Mouse (Mus musculus): ENCODE measurements around the gene Zcwpw1.
"Not testable (repeated sequence)": the region's sequence is repeated elsewhere in the genome, so short reads cannot be mapped to it uniquely, and the experiment has no call there.

Gene Zcwpw1

GRCm38 (mm10) chr5:137785164-137786031, 2.2 kb upstream of the Zcwpw1 start:
- DNase-seq: peak; percentile 19 to 60

- DNase-seq: peak; percentile 99
Observed at GRCm38 (mm10) chr5:137786109-137786942, 1.3 kb upstream of the Zcwpw1 start.

- peak in 1 of 2 experiments; percentile 68 for DNase-seq
Observed at GRCm38 (mm10) chr5:137788171-137788570, 573 bp downstream of the Zcwpw1 start.

GRCm38 (mm10) chr5:137788946-137789531, 1.4 kb downstream of the Zcwpw1 start:
- DNase-seq: no peak

GRCm38 (mm10) chr5:137791553-137791952, 4.0 kb downstream of the Zcwpw1 start:
- DNase-seq: no peak

GRCm38 (mm10) chr5:137796606-137797005, 9.0 kb downstream of the Zcwpw1 start:
- DNase-seq: no peak

GRCm38 (mm10) chr5:137800917-137801316, 13.3 kb downstream of the Zcwpw1 start:
- no peak for DNase-seq

GRCm38 (mm10) chr5:137806158-137806557, 18.6 kb downstream of the Zcwpw1 start:
- DNase-seq: no peak

GRCm38 (mm10) chr5:137808316-137808715, 20.7 kb downstream of the Zcwpw1 start:
- DNase-seq: no peak

- DNase-seq: no peak
Observed at GRCm38 (mm10) chr5:137817466-137818222, 30.0 kb downstream of the Zcwpw1 start.

GRCm38 (mm10) chr5:137822126-137822525, 34.5 kb downstream of the Zcwpw1 start:
- DNase-seq: no peak

GRCm38 (mm10) chr5:137822602-137823001, 35.0 kb downstream of the Zcwpw1 start:
- DNase-seq: no peak

GRCm38 (mm10) chr5:137823455-137824045, 36.0 kb downstream of the Zcwpw1 start:
- no peak for DNase-seq

GRCm38 (mm10) chr5:137825030-137825429, 37.4 kb downstream of the Zcwpw1 start:
- no peak for DNase-seq

GRCm38 (mm10) chr5:137825971-137826370, 38.4 kb downstream of the Zcwpw1 start:
- DNase-seq: no peak

- DNase-seq: no peak
Observed at GRCm38 (mm10) chr5:137826421-137826820, 38.8 kb downstream of the Zcwpw1 start.

GRCm38 (mm10) chr5:137828694-137829093, 41.1 kb downstream of the Zcwpw1 start:
- no peak for DNase-seq

GRCm38 (mm10) chr5:137830238-137830637, 42.6 kb downstream of the Zcwpw1 start:
- no peak for DNase-seq

GRCm38 (mm10) chr5:137831106-137831505, 43.5 kb downstream of the Zcwpw1 start:
- no peak for DNase-seq

- DNase-seq: no peak
Observed at GRCm38 (mm10) chr5:137831506-137831905, 43.9 kb downstream of the Zcwpw1 start.

- no peak for DNase-seq
Observed at GRCm38 (mm10) chr5:137833500-137833899, 45.9 kb downstream of the Zcwpw1 start.

GRCm38 (mm10) chr5:137835966-137836520, 48.4 kb downstream of the Zcwpw1 start, which contains the start of gene Pilra:
TSS of gene Pilra (minus strand) at chr5:137836281.
- DNase-seq: not testable (repeated sequence)
